Mouse (Mus musculus) frontal cortex, adult (tissue): ENCODE data around the gene Rgl3.

Source experiments
- ATAC-seq: cut with Nextera tagmentation; 2 replicates; pipeline ENCODE4 v1.9.2; 2017; ENCODE audit warnings: mild to moderate bottlenecking, moderate library complexity, mixed read lengths; ENCODE audit not compliant: low TSS enrichment

Gene Rgl3

GRCm38 (mm10) chr9:21983911-21984310 lies 5.3 kb downstream of the Rgl3 start:
- ATAC-seq = no peak

GRCm38 (mm10) chr9:21978398-21979128 lies 10.7 kb downstream of the Rgl3 start:
- no peak for ATAC-seq

GRCm38 (mm10) chr9:21977972-21978371 lies 11.3 kb downstream of the Rgl3 start:
- ATAC-seq = no peak

- ATAC-seq = no peak
Measured at GRCm38 (mm10) chr9:21977331-21977730, 11.9 kb downstream of the Rgl3 start.

GRCm38 (mm10) chr9:21976626-21977175 lies 12.5 kb downstream of the Rgl3 start:
- no peak for ATAC-seq

- ATAC-seq = no peak
Measured at GRCm38 (mm10) chr9:21969304-21969703, 19.9 kb downstream of the Rgl3 start.

GRCm38 (mm10) chr9:21968883-21969282 lies 20.4 kb downstream of the Rgl3 start:
- ATAC-seq = no peak

- no peak for ATAC-seq
Measured at GRCm38 (mm10) chr9:21963417-21963816, 25.8 kb downstream of the Rgl3 start, which contains the start of gene Epor. Epor (minus strand) TSS chr9:21963506.

- peak; percentile 72 for ATAC-seq
Measured at GRCm38 (mm10) chr9:21962416-21963059, 26.7 kb downstream of the Rgl3 start.

- peak; percentile 11; the same call in 1 of the 2 replicates for ATAC-seq
Measured at GRCm38 (mm10) chr9:21962010-21962409, 27.2 kb downstream of the Rgl3 start.

- peak; percentile 8 for ATAC-seq
Measured at GRCm38 (mm10) chr9:21961366-21961980, 27.8 kb downstream of the Rgl3 start.

- no peak for ATAC-seq
Measured at GRCm38 (mm10) chr9:21960558-21961208, 28.6 kb downstream of the Rgl3 start.

- no peak for ATAC-seq
Measured at GRCm38 (mm10) chr9:21960135-21960534, 29.1 kb downstream of the Rgl3 start.

- no peak for ATAC-seq
Measured at GRCm38 (mm10) chr9:21959244-21959643, 30.0 kb downstream of the Rgl3 start.

GRCm38 (mm10) chr9:21958372-21958771 lies 30.9 kb downstream of the Rgl3 start:
- no peak for ATAC-seq

GRCm38 (mm10) chr9:21955570-21956281 lies 33.5 kb downstream of the Rgl3 start, which contains the start of gene Swsap1:
Swsap1 (plus strand) TSS chr9:21955755.
- peak; percentile 90 for ATAC-seq

GRCm38 (mm10) chr9:21955225-21955569 lies 34.0 kb downstream of the Rgl3 start:
- peak; percentile 22 for ATAC-seq

- ATAC-seq = no peak
Measured at GRCm38 (mm10) chr9:21954635-21955034, 34.6 kb downstream of the Rgl3 start.

- ATAC-seq = peak; percentile 28
Measured at GRCm38 (mm10) chr9:21953600-21953999, 35.6 kb downstream of the Rgl3 start.

GRCm38 (mm10) chr9:21951977-21952376 lies 37.3 kb downstream of the Rgl3 start:
- no peak for ATAC-seq

GRCm38 (mm10) chr9:21950322-21950721 lies 38.9 kb downstream of the Rgl3 start:
- no peak for ATAC-seq
